Mouse (Mus musculus) midbrain, embryonic 15.5 days (tissue): Measurements from ENCODE around the gene Wwox. TPM values are rescaled to one million over a fixed set of nuclear protein-coding genes. Genes with fewer than 3 reads are reported as not detected.

Experiments
- ATAC-seq: fragments of 200-750 bp; cut with Nextera tagmentation; replicated peaks from 2 replicates; pipeline ENCODE4 v1.8.0; 2017; ENCODE audit warnings: moderate TSS enrichment
- H3K27ac ChIP-seq: fragments of 300-500 bp; sonication (generic); 2 replicates; pipeline ENCODE4 v1.5.1; 2015; ENCODE audit warnings: mild to moderate bottlenecking, inconsistent platforms
- H3K27me3 ChIP-seq: fragments of 300-500 bp; sonication (generic); replicated peaks from 2 replicates; pipeline ENCODE4 v1.6.1; 2015; ENCODE audit warnings: inconsistent platforms
- H3K36me3 ChIP-seq: fragments of 300-500 bp; sonication (generic); replicated peaks from 2 replicates; pipeline ENCODE4 v1.6.1; 2015; ENCODE audit warnings: inconsistent platforms
- H3K4me1 ChIP-seq: fragments of 300-500 bp; sonication (generic); 2 replicates; pipeline ENCODE4 v1.6.1; 2015; ENCODE audit warnings: inconsistent platforms
- H3K4me2 ChIP-seq: fragments of 300-500 bp; sonication (generic); 2 replicates; pipeline ENCODE4 v1.6.1; 2015; ENCODE audit warnings: inconsistent platforms, mild to moderate bottlenecking, moderate library complexity
- H3K4me3 ChIP-seq: fragments of 300-500 bp; sonication (generic); 2 replicates; pipeline ENCODE4 v1.5.1; 2015; ENCODE audit warnings: mild to moderate bottlenecking, inconsistent platforms
- H3K9ac ChIP-seq: fragments of 300-500 bp; sonication (generic); 2 replicates; pipeline ENCODE4 v1.6.1; 2015; ENCODE audit warnings: mild to moderate bottlenecking, inconsistent platforms
- H3K9me3 ChIP-seq: fragments of 300-500 bp; sonication (generic); 2 replicates; pipeline ENCODE4 v1.6.1; 2016; ENCODE audit warnings: inconsistent platforms
- WGBS: fragments of 180-500 bp; shearing (Covaris S2); methylation state at CpG from one replicate; pipeline ENCODE4 v1.1.7; 2015; ENCODE audit warnings: mixed read lengths; 5-methylcytosine and 5-hydroxymethylcytosine counted together
- polyA plus RNA-seq: library from polyadenylated mRNA; unstranded; fragments of >200 nt; fragmentation: Nextera tagmentation; extraction: Ambion mirVana; gene quantifications from 2 replicates; pipeline ENCODE4 v1.2.1, GENCODE M21; 2015

Wwox gene
- polyA plus RNA-seq, 1 experiment from 2014 or later: 13.2 TPM

- Histone ChIP-seq H3K27ac (no peak overlapping the region), H3K9me3 (no peaks in the 10 kb centered on the region), H3K4me3 (no peak overlapping the region), H3K9ac (no peak overlapping the region), H3K4me2 (no peak overlapping the region), H3K4me1 (no peaks in the 10 kb centered on the region), H3K36me3 (no peaks in the 10 kb centered on the region), H3K27me3 (no peaks in the 10 kb centered on the region)
- ATAC-seq: no peak
- 87% methylated on average over 11 of the region's 11 CpGs for WGBS
These were observed 34.1 kb downstream of the Wwox start for GRCm38 (mm10) chr8:114473546-114473945.

DNA sequence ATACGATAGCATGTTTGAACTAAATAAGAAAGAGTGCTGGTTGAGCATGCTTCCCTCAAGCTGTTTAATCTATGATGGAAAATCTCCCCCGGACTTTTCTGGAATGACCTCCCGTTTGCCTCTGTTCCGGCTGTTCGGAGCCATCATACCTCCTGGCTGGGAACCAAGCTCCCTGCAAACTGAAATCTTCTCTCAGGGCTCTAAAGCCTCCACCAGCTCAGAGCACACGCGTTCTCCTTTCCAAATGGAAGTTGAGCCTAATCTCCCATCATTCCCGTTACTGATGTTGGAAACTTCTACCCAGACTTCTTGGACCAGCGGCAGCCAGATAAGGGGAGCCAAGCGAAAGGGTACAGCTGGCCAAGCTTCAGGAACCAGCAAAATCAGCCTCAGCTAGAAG lies 37.5 kb downstream of the Wwox start:
- no peak overlapping the region for H3K4me2 ChIP-seq
- no peak for ATAC-seq
- 88% methylated on average over 10 of the region's 10 CpGs for WGBS

DNA sequence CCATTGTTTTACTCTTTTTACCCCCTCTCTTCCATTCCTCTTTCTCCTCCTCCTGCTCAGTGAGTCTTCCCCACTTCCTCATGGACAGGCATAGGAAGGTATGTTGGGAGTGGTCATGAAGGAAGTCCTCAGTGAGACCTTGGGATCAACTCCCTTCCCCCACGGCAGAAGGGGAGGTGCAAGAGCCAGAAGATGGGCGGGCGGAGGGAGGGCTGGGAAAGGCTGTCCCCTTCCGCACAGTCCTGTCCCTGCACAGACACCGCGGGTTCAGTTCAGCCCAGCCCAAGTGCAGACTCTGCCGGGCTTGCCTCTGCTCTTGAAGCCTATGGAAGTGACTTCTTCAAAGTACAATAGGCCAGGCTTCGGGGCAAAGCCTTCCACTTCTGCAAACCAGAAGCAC lies 38.3 kb downstream of the Wwox start:
- Histone ChIP-seq H3K4me2 (no peak overlapping the region), H3K4me1 (no peaks in the 10 kb centered on the region), H3K4me3 (no peak overlapping the region), H3K27me3 (no peaks in the 10 kb centered on the region), H3K27ac (no peak overlapping the region), H3K9me3 (no peaks in the 10 kb centered on the region), H3K36me3 (no peaks in the 10 kb centered on the region), H3K9ac (no peak overlapping the region)
- ATAC-seq: no peak
- WGBS: 76% methylated on average over 8 of the region's 8 CpGs

More for the DNA sequence above, 37.5 kb downstream of the Wwox start:
- Histone ChIP-seq H3K9ac (no peak overlapping the region), H3K9me3 (no peaks in the 10 kb centered on the region), H3K36me3 (no peaks in the 10 kb centered on the region), H3K4me3 (no peak overlapping the region), H3K4me1 (no peaks in the 10 kb centered on the region), H3K27ac (no peak overlapping the region), H3K27me3 (no peaks in the 10 kb centered on the region)

DNA sequence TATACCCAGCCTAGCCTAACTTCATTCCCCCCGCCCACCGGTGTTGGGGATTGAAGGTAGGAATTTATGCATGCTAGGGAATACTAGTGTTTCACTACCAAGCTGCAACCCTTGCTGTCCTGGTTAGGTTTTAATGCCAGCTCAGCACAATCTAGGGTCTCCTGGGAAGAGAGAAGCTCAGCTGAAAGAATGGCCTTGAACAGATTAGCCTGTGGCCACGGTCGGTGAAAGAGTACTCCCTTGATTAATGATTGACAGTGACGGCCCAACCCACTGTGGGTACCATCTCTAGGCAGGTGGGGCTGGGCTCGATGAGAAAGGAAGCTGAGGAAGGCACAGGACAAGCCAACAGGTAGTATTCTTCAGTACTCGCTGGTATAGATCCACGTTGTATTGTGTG lies 40.3 kb downstream of the Wwox start:
- no peak overlapping the region for H3K9ac ChIP-seq
- WGBS: 68% methylated on average over 8 of the region's 8 CpGs
- no peaks in the 10 kb centered on the region for H3K36me3 ChIP-seq
- no peak overlapping the region for H3K4me3 ChIP-seq
- no peaks in the 10 kb centered on the region for H3K27me3 ChIP-seq
- H3K4me1 ChIP-seq: no peaks in the 10 kb centered on the region
- no peak for ATAC-seq
- no peak overlapping the region for H3K4me2 ChIP-seq
- H3K27ac ChIP-seq: no peak overlapping the region
- no peaks in the 10 kb centered on the region for H3K9me3 ChIP-seq

GRCm38 (mm10) chr8:114491662-114492160 lies 52.3 kb downstream of the Wwox start:
- Histone ChIP-seq H3K27ac (no peak overlapping the region), H3K27me3 (no peaks in the 10 kb centered on the region), H3K4me1 (no peaks in the 10 kb centered on the region), H3K9me3 (no peaks in the 10 kb centered on the region), H3K9ac (no peak overlapping the region), H3K4me3 (no peak overlapping the region), H3K36me3 (no peaks in the 10 kb centered on the region), H3K4me2 (no peak overlapping the region)
- no peak for ATAC-seq
- WGBS: 88% methylated on average over 5 of the region's 5 CpGs

DNA sequence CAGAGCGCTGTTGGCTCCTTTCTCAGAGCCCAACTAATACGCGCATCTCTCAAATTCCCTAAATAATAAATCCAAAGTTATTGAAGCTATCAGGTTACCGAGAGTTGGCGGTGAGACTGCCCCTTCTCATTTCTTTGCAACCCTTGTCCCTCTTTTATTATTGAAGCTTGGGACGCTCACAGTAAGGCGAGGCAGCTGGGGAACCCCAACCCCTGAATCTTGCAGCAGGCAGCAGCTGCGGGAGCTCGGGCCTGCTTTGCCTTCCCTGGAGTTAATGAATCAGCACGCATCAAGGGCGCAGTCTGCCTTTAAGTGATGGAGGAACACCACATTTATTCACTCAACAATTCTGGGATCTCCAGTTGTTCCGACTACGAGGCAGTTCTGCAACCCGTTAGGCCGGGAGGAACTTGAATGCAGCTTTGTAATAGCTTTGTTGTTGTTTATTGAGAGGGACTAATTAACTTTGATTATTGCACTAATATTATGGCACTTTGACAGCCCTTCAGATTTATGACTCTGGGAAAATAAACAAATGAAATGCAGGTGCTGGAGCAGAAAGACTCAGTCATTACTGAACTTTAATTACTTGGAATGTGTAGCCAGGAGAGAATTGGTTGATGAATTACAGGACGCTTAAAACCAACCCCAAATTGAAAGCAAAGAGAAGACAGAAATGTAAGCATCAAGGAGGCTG lies 60.1 kb downstream of the Wwox start:
- Histone ChIP-seq H3K4me3 (no peak overlapping the region), H3K9ac (no peak overlapping the region), H3K9me3 (no peaks in the 10 kb centered on the region), H3K4me1 (peaks cover 14% of the 10 kb centered on the region), H3K4me2 (no peak overlapping the region), H3K27me3 (no peaks in the 10 kb centered on the region), H3K27ac (no peak overlapping the region), H3K36me3 (no peaks in the 10 kb centered on the region)
- no peak for ATAC-seq
- 72% methylated on average over 16 of the region's 16 CpGs for WGBS

DNA sequence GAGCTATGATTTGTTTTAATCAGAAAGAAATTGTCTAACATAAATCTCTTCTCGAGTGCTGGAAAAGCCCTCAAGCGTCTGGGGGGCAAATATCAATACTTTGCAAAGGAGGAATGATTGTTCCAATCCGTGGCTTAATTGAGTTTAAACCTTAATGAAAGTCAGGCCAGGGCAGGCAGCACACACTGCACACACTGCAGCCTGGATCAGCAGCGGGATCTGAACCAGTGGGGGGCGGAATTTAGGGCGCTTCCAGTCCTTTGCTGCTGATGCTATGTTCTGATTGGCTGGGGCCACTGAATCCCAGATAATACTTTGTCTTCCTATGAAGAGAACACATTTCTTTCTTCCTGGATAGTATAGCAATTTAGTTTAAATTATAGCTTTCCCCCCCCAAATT lies 62.5 kb downstream of the Wwox start:
- no peak for ATAC-seq
- no peaks in the 10 kb centered on the region for H3K9me3 ChIP-seq

GRCm38 (mm10) chr8:114503196-114503595 lies 63.7 kb downstream of the Wwox start:
- H3K9ac ChIP-seq: no peak overlapping the region
- no peak overlapping the region for H3K4me3 ChIP-seq
- WGBS: 94% methylated on average over 3 of the region's 3 CpGs

More for the DNA sequence above, 62.5 kb downstream of the Wwox start:
- Histone ChIP-seq H3K9ac (no peak overlapping the region), H3K4me2 (no peak overlapping the region), H3K36me3 (no peaks in the 10 kb centered on the region), H3K4me3 (no peak overlapping the region), H3K27me3 (no peaks in the 10 kb centered on the region), H3K4me1 (peaks cover 26% of the 10 kb centered on the region), H3K27ac (no peak overlapping the region)
- WGBS: 24% methylated on average over 6 of the region's 6 CpGs

DNA sequence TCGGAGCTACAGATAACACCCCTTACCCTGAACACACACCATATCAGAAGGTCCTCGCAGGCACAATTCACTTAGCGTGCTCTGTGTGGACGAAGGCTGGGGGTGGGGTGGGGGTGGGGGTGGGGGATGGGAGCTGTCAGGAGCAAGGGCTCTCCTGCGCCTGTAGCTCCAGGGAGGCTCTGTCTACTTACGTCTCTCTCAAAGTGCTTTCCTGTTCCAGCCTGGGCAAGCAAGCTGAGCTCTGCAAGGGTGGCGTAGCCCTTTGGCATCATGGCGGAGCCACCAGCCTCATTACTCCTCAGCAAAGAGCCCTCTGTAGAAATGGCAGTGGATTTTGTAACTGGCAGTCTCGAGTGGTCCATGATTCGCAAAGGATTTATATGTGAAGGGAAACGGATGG lies 65.4 kb downstream of the Wwox start:
- Histone ChIP-seq H3K4me2 (peak overlapping the region; percentile 18), H3K27ac (peak overlapping the region; percentile 69), H3K4me1 (peaks cover 23% of the 10 kb centered on the region), H3K9ac (no peak overlapping the region), H3K4me3 (no peak overlapping the region), H3K27me3 (no peaks in the 10 kb centered on the region), H3K36me3 (no peaks in the 10 kb centered on the region), H3K9me3 (no peaks in the 10 kb centered on the region)
- 36% methylated on average over 11 of the region's 11 CpGs for WGBS
- peak; percentile 33; the same call in 1 of the 2 replicates for ATAC-seq

More at GRCm38 (mm10) chr8:114503196-114503595, 63.7 kb downstream of the Wwox start:
- H3K9me3 ChIP-seq: no peaks in the 10 kb centered on the region
- peaks cover 26% of the 10 kb centered on the region for H3K4me1 ChIP-seq
- no peak for ATAC-seq
- no peak overlapping the region for H3K4me2 ChIP-seq
- H3K36me3 ChIP-seq: no peaks in the 10 kb centered on the region
- no peaks in the 10 kb centered on the region for H3K27me3 ChIP-seq
- H3K27ac ChIP-seq: no peak overlapping the region

GRCm38 (mm10) chr8:114505351-114506347 lies 66.2 kb downstream of the Wwox start:
- Histone ChIP-seq H3K36me3 (no peaks in the 10 kb centered on the region), H3K9me3 (no peaks in the 10 kb centered on the region), H3K27me3 (no peaks in the 10 kb centered on the region), H3K27ac (peak overlapping the region; percentile 69; the same call in 1 of the 2 replicates), H3K9ac (no peak overlapping the region), H3K4me2 (no peak overlapping the region; the same call in 1 of the 2 replicates), H3K4me3 (no peak overlapping the region), H3K4me1 (peaks cover 23% of the 10 kb centered on the region)
- no peak for ATAC-seq
- 85% methylated on average over 18 of the region's 18 CpGs for WGBS

DNA sequence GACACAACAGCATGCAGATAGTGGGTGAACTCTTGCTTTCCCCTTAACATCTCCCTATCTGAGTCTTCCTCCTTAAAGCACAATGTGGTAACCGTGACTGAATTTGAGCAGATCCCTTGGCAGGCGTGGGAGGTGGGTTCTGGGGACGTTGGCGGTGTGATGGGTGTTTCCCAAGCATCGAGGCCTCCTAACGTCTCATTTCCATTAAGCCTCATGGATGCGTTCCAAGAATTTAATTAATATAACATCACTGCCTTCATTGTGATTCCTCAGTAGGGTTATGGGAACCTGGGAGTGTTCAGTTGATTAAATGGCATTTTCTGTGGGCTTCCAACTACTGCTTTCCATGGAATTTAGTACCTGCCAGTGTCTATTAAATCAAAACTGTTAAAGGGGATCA lies 67.9 kb downstream of the Wwox start:
- no peaks in the 10 kb centered on the region for H3K9me3 ChIP-seq
- H3K36me3 ChIP-seq: no peaks in the 10 kb centered on the region
- H3K27ac ChIP-seq: no peak overlapping the region
- H3K4me1 ChIP-seq: peaks cover 17% of the 10 kb centered on the region
- H3K9ac ChIP-seq: no peak overlapping the region
- WGBS: 47% methylated on average over 7 of the region's 7 CpGs
- no peak overlapping the region for H3K4me2 ChIP-seq
- H3K4me3 ChIP-seq: no peak overlapping the region
- no peak for ATAC-seq
- no peaks in the 10 kb centered on the region for H3K27me3 ChIP-seq

GRCm38 (mm10) chr8:114510226-114510625 lies 70.8 kb downstream of the Wwox start:
- no peaks in the 10 kb centered on the region for H3K27me3 ChIP-seq
- H3K27ac ChIP-seq: no peak overlapping the region
- ATAC-seq: no peak
- no peak overlapping the region for H3K4me3 ChIP-seq
- H3K4me1 ChIP-seq: peaks cover 5% of the 10 kb centered on the region
- no peak overlapping the region for H3K9ac ChIP-seq
- no peaks in the 10 kb centered on the region for H3K36me3 ChIP-seq
- no peaks in the 10 kb centered on the region for H3K9me3 ChIP-seq
- H3K4me2 ChIP-seq: no peak overlapping the region
- WGBS: 75% methylated on average over 1 of the region's 1 CpGs
